Mouse (Mus musculus): ENCODE data around the gene Slc44a3. TPM values are rescaled to one million over a fixed set of nuclear protein-coding genes. Genes with fewer than 3 reads are reported as not detected.

Gene Slc44a3
- polyA plus RNA-seq, 1 experiment from 2014 or later: 12.2 TPM

- TF ChIP-seq CTCF (IDR thresholded peaks at IDR 0.05; ENCODE audit: low read depth): no peak
- WGBS: 1% methylated on average over 13 of the region's 13 CpGs
- Histone ChIP-seq H3K4me3 (ENCODE audit: low read depth, low read length) (no peak overlapping the region), H3K9ac (no peak overlapping the region), H3K27me3 (ENCODE audit: insufficient read depth, low read length) (no peaks in the 10 kb centered on the region), H3K27ac (ENCODE audit: low read depth) (peak overlapping the region; percentile 86), H3K9me3 (ENCODE audit: low read depth, low read length) (no peaks in the 10 kb centered on the region), H3K36me3 (ENCODE audit: insufficient read depth) (no peaks in the 10 kb centered on the region), H3K4me2 (peak overlapping the region; percentile 39), H3K4me1 (ENCODE audit: insufficient read depth) (peaks cover 18% of the 10 kb centered on the region)
- ATAC-seq (ENCODE audit: insufficient read depth) (peak; percentile 90), DNase-seq (peak; percentile 82)
These were observed 62.8 kb downstream of the Slc44a3 start for GRCm38 (mm10) chr3:121469185-121469975.

GRCm38 (mm10) chr3:121468136-121468535, 64.1 kb downstream of the Slc44a3 start:
- Histone ChIP-seq H3K4me2 (no peak overlapping the region), H3K9ac (no peak overlapping the region), H3K4me3 (ENCODE audit: low read depth, low read length) (no peak overlapping the region), H3K4me1 (ENCODE audit: insufficient read depth) (peaks cover 18% of the 10 kb centered on the region), H3K27ac (ENCODE audit: low read depth) (no peak overlapping the region), H3K27me3 (ENCODE audit: insufficient read depth, low read length) (no peaks in the 10 kb centered on the region), H3K9me3 (ENCODE audit: low read depth, low read length) (no peaks in the 10 kb centered on the region), H3K36me3 (ENCODE audit: insufficient read depth) (no peaks in the 10 kb centered on the region)
- no peak for TF ChIP-seq CTCF (IDR thresholded peaks at IDR 0.05; ENCODE audit: low read depth)
- WGBS: 7% methylated on average over 2 of the region's 2 CpGs
- DNase-seq: no peak
- no peak for ATAC-seq (ENCODE audit: insufficient read depth)

- H3K9ac ChIP-seq: no peak overlapping the region
- H3K36me3 ChIP-seq (ENCODE audit: insufficient read depth): no peaks in the 10 kb centered on the region
- TF ChIP-seq CTCF (IDR thresholded peaks at IDR 0.05; ENCODE audit: low read depth): no peak
- DNase-seq: peak; percentile 33
- no peak overlapping the region for H3K27ac ChIP-seq (ENCODE audit: low read depth)
- no peaks in the 10 kb centered on the region for H3K9me3 ChIP-seq (ENCODE audit: low read depth, low read length)
- H3K27me3 ChIP-seq (ENCODE audit: insufficient read depth, low read length): no peaks in the 10 kb centered on the region
- H3K4me1 ChIP-seq (ENCODE audit: insufficient read depth): peaks cover 18% of the 10 kb centered on the region
- ATAC-seq (ENCODE audit: insufficient read depth): no peak
- no peak overlapping the region for H3K4me2 ChIP-seq
- no peak overlapping the region for H3K4me3 ChIP-seq (ENCODE audit: low read depth, low read length)
- WGBS: 67% methylated on average over 10 of the region's 10 CpGs
These were observed 65.1 kb downstream of the Slc44a3 start for GRCm38 (mm10) chr3:121467094-121467552.

GRCm38 (mm10) chr3:121465795-121466194, 66.4 kb downstream of the Slc44a3 start:
- H3K36me3 ChIP-seq (ENCODE audit: insufficient read depth): peaks cover 9% of the 10 kb centered on the region; the same call in 1 of the 2 replicates
- no peaks in the 10 kb centered on the region for H3K9me3 ChIP-seq (ENCODE audit: low read depth, low read length)
- no peak overlapping the region for H3K9ac ChIP-seq
- no peak for TF ChIP-seq CTCF (IDR thresholded peaks at IDR 0.05; ENCODE audit: low read depth)
- H3K4me1 ChIP-seq (ENCODE audit: insufficient read depth): peaks cover 18% of the 10 kb centered on the region
- H3K4me3 ChIP-seq (ENCODE audit: low read depth, low read length): no peak overlapping the region
- no peaks in the 10 kb centered on the region for H3K27me3 ChIP-seq (ENCODE audit: insufficient read depth, low read length)
- H3K4me2 ChIP-seq: no peak overlapping the region
- DNase-seq (no peak), ATAC-seq (ENCODE audit: insufficient read depth) (no peak)
- H3K27ac ChIP-seq (ENCODE audit: low read depth): no peak overlapping the region
- 70% methylated on average over 10 of the region's 10 CpGs for WGBS

GRCm38 (mm10) chr3:121464733-121465305, 67.4 kb downstream of the Slc44a3 start:
- peaks cover 13% of the 10 kb centered on the region; the same call in 1 of the 2 replicates for H3K36me3 ChIP-seq (ENCODE audit: insufficient read depth)
- no peaks in the 10 kb centered on the region for H3K9me3 ChIP-seq (ENCODE audit: low read depth, low read length)
- ATAC-seq (ENCODE audit: insufficient read depth) (no peak), DNase-seq (no peak)
- no peak overlapping the region for H3K4me2 ChIP-seq
- no peak overlapping the region for H3K4me3 ChIP-seq (ENCODE audit: low read depth, low read length)
- TF ChIP-seq CTCF (IDR thresholded peaks at IDR 0.05; ENCODE audit: low read depth): no peak
- H3K27ac ChIP-seq (ENCODE audit: low read depth): no peak overlapping the region
- peaks cover 11% of the 10 kb centered on the region for H3K4me1 ChIP-seq (ENCODE audit: insufficient read depth)
- no peaks in the 10 kb centered on the region for H3K27me3 ChIP-seq (ENCODE audit: insufficient read depth, low read length)
- WGBS: 67% methylated on average over 7 of the region's 7 CpGs
- H3K9ac ChIP-seq: no peak overlapping the region

- DNase-seq (no peak), ATAC-seq (ENCODE audit: insufficient read depth) (no peak)
- Histone ChIP-seq H3K9ac (no peak overlapping the region), H3K27ac (ENCODE audit: low read depth) (no peak overlapping the region), H3K4me3 (ENCODE audit: low read depth, low read length) (no peak overlapping the region), H3K4me2 (no peak overlapping the region), H3K4me1 (ENCODE audit: insufficient read depth) (0 out of 2 replicates have a peak, but pooled peaks cover 3% of the 10 kb centered on the region), H3K36me3 (ENCODE audit: insufficient read depth) (peaks cover 29% of the 10 kb centered on the region), H3K27me3 (ENCODE audit: insufficient read depth, low read length) (no peaks in the 10 kb centered on the region), H3K9me3 (ENCODE audit: low read depth, low read length) (no peaks in the 10 kb centered on the region)
- WGBS: 81% methylated on average over 3 of the region's 3 CpGs
- TF ChIP-seq CTCF (IDR thresholded peaks at IDR 0.05; ENCODE audit: low read depth): no peak
These were observed 69.4 kb downstream of the Slc44a3 start for GRCm38 (mm10) chr3:121462782-121463181.

GRCm38 (mm10) chr3:121461477-121461876, 70.7 kb downstream of the Slc44a3 start:
- no peak overlapping the region for H3K9ac ChIP-seq
- ATAC-seq (ENCODE audit: insufficient read depth): no peak
- no peak overlapping the region for H3K27ac ChIP-seq (ENCODE audit: low read depth)
- no peak overlapping the region for H3K4me2 ChIP-seq
- 0 out of 2 replicates have a peak, but pooled peaks cover 3% of the 10 kb centered on the region for H3K4me1 ChIP-seq (ENCODE audit: insufficient read depth)
- H3K9me3 ChIP-seq (ENCODE audit: low read depth, low read length): no peaks in the 10 kb centered on the region
- no peak overlapping the region for H3K4me3 ChIP-seq (ENCODE audit: low read depth, low read length)
- H3K36me3 ChIP-seq (ENCODE audit: insufficient read depth): peaks cover 41% of the 10 kb centered on the region
- TF ChIP-seq CTCF (IDR thresholded peaks at IDR 0.05; ENCODE audit: low read depth): no peak
- H3K27me3 ChIP-seq (ENCODE audit: insufficient read depth, low read length): no peaks in the 10 kb centered on the region
- WGBS: 93% methylated on average over 13 of the region's 13 CpGs
- no peak for DNase-seq
